In the genomic region with DNA sequence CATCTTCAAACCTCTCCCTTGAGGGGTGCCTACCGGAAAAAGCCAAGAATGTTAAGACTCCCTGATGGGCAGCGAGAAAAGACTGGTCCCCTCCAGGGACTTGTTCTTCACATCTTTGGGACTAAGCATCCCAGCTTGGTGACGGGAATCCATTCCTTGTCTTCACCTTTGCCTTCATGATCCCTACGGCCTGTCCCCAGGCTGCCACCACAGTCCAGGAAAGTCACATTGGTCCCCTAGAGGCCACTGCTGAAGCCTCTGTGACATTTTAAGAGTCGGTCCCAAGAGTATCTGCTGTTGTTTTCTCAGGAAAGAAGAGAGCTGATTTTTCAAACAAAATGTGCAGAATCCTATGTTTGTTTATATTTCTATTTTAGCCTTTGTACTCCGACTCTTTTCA, we compare ENCODE assay signal across 26 mouse cellular contexts. TPM values are rescaled to one million over a fixed set of nuclear protein-coding genes. Genes with fewer than 3 reads are reported as not detected.
"Had no signal": no experiment of that assay in that cellular context is flagged by ENCODE, and none has a peak within 500 bp of the region (broad histone marks: within the 10 kb centered on the region; RNA-seq: fewer than 3 reads in every experiment).

No protein-coding gene starts in this region.

- H3K4me2 ChIP-seq: embryonic facial prominence, embryonic 12.5 days; embryonic facial prominence, embryonic 13.5 days; embryonic facial prominence, embryonic 15.5 days; forebrain, embryonic 12.5 days; forebrain, embryonic 13.5 days; forebrain, embryonic 15.5 days had no signal

- H3K27ac ChIP-seq: embryonic facial prominence, embryonic 10.5 days; embryonic facial prominence, embryonic 12.5 days; embryonic facial prominence, embryonic 13.5 days; embryonic facial prominence, embryonic 15.5 days; forebrain, embryonic 10.5 days; forebrain, embryonic 12.5 days; forebrain, embryonic 13.5 days; forebrain, embryonic 15.5 days; gastrocnemius, adult 2 months had no signal

- H3K36me3 ChIP-seq: embryonic facial prominence, embryonic 10.5 days; embryonic facial prominence, embryonic 12.5 days; embryonic facial prominence, embryonic 13.5 days; embryonic facial prominence, embryonic 15.5 days; forebrain, embryonic 10.5 days; forebrain, embryonic 12.5 days; forebrain, embryonic 15.5 days had no signal

- H3K9me3 ChIP-seq: embryonic facial prominence, embryonic 10.5 days; embryonic facial prominence, embryonic 12.5 days; embryonic facial prominence, embryonic 13.5 days; embryonic facial prominence, embryonic 15.5 days; forebrain, embryonic 10.5 days; forebrain, embryonic 12.5 days; forebrain, embryonic 13.5 days; forebrain, embryonic 15.5 days had no signal

- H3K4me3 ChIP-seq: embryonic facial prominence, embryonic 10.5 days; embryonic facial prominence, embryonic 12.5 days; embryonic facial prominence, embryonic 13.5 days; embryonic facial prominence, embryonic 15.5 days; erythroblast, embryonic 14.5 days; forebrain, embryonic 10.5 days; forebrain, embryonic 12.5 days; forebrain, embryonic 13.5 days; forebrain, embryonic 15.5 days; gastrocnemius, adult 2 months had no signal

- DNase-seq: cerebellum, adult 2 months; cerebellum, adult 8-10 months; cerebellum, adult 9-10 months; cerebellum, adult 9-11 months; cerebellum, postnatal 10 days; cerebellum, postnatal 14 days; cerebellum, postnatal 25 days; cerebellum, postnatal 36 days; embryo, embryonic 11 days; forebrain, postnatal 0 days; gastrocnemius, adult 2 months; gastrocnemius, postnatal 10 days; gastrocnemius, postnatal 14 days; gastrocnemius, postnatal 25 days; gastrocnemius, postnatal 36 days had no signal

- ATAC-seq: forebrain, embryonic 13.5 days; forebrain, embryonic 14.5 days; forebrain, embryonic 15.5 days; forebrain, embryonic 16.5 days; forebrain, postnatal 0 days had no signal

- H3K9ac ChIP-seq: embryonic facial prominence, embryonic 12.5 days; embryonic facial prominence, embryonic 13.5 days; embryonic facial prominence, embryonic 15.5 days; forebrain, embryonic 12.5 days; forebrain, embryonic 13.5 days; forebrain, embryonic 15.5 days; forebrain, postnatal 0 days had no signal

- H3K27me3 ChIP-seq: embryonic facial prominence, embryonic 15.5 days; forebrain, embryonic 13.5 days; forebrain, embryonic 15.5 days had no signal

RNA-seq across cellular contexts. Expression of gene Gcnt2, which starts 52.4 kb away (rescaled TPM):
- polyA plus RNA-seq: erythroblast, embryonic 14.5 days had no signal
